Mouse (Mus musculus) liver, postnatal 0 days (tissue): ENCODE data around the gene Esr2.

Experiments
- CTCF ChIP-seq: sonication (generic); IDR thresholded peaks from 2 replicates; pipeline ENCODE4 v1.5.1; 2016; ENCODE audit warnings: antibody characterized with exemption, low read depth
- EP300 ChIP-seq: IDR thresholded peaks from 2 replicates; pipeline ENCODE4 v1.6.1; 2016; ENCODE audit warnings: antibody characterized with exemption, low read depth, mild to moderate bottlenecking

- TF ChIP-seq EP300 (no peak), CTCF (no peak)
Observed at GRCm38 (mm10) chr12:76102621-76103020, 74.4 kb downstream of the Esr2 start.
